ENCODE assay signal across 1 mouse cellular context in genomic region chr9:108339886-108340257, GRCm38 (mm10).
A peak's percentile ranks its signal among the peaks of the same experiment; 100 is the strongest.
TF ChIP-seq lines count a peak whose summit lies in the region.

No protein-coding gene starts in this region.

TF ChIP-seq in MEL, 35 proteins besides CTCF, POLR2A, EP300 and RAD21 (continued from another document):
- TF ChIP-seq MYB (IDR thresholded peaks at IDR 0.05; ENCODE audit: low read depth, low read length) = no peak
- peak; percentile 6; the same call in 1 of the 2 replicates for TF ChIP-seq POLR2AphosphoS5 (IDR thresholded peaks at IDR 0.05; ENCODE audit: borderline replicate concordance, low read depth, low read length)
- TF ChIP-seq MAFK (IDR thresholded peaks at IDR 0.05; ENCODE audit: borderline replicate concordance, low read depth, low read length) = no peak
- no peak for TF ChIP-seq RCOR1 (IDR thresholded peaks at IDR 0.05; ENCODE audit: low read depth, low read length)
- 0 out of 2 replicates have a peak, but pooled peaks have one; percentile 9 for TF ChIP-seq TCF12 (IDR thresholded peaks at IDR 0.05; ENCODE audit: low read depth, low read length)
- peak; percentile 62; the same call in 1 of the 2 replicates for TF ChIP-seq CHD1 (IDR thresholded peaks at IDR 0.05; ENCODE audit: low read depth, low read length)
